Mouse (Mus musculus): ENCODE measurements around the gene Epn3. TPM values are rescaled to one million over a fixed set of nuclear protein-coding genes. Genes with fewer than 3 reads are reported as not detected.

The Epn3 gene
- not detected for polyA plus RNA-seq (2017; shearing (Covaris generic))

DNA sequence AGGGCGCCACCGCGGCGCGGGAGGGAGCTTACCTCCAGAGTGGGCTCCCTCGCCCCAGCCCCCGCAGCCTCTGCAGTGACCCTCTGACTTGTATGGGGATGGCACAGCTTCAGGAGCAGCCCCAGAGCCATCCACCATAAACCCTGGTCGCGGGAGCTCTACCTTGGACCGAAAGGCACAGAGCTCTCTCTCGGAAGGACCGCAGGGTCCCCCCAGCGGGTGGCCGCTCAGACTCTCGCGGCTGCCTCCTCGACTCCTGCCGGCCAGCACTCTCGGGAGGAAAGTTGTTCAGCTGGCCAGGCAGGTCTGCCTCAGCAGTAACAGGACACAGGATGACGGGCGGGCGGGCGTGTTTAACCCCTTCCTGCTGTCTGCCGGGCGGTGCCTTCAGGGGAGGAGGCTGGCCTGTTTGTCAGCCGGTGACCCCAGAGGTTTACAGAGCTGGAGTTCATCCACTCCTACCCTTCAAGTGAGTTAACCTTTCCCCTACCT lies at the start of gene Epn3:
Gene Epn3, minus strand, starts transcription at position 314 of the 492 bp plus-strand sequence.

DNA sequence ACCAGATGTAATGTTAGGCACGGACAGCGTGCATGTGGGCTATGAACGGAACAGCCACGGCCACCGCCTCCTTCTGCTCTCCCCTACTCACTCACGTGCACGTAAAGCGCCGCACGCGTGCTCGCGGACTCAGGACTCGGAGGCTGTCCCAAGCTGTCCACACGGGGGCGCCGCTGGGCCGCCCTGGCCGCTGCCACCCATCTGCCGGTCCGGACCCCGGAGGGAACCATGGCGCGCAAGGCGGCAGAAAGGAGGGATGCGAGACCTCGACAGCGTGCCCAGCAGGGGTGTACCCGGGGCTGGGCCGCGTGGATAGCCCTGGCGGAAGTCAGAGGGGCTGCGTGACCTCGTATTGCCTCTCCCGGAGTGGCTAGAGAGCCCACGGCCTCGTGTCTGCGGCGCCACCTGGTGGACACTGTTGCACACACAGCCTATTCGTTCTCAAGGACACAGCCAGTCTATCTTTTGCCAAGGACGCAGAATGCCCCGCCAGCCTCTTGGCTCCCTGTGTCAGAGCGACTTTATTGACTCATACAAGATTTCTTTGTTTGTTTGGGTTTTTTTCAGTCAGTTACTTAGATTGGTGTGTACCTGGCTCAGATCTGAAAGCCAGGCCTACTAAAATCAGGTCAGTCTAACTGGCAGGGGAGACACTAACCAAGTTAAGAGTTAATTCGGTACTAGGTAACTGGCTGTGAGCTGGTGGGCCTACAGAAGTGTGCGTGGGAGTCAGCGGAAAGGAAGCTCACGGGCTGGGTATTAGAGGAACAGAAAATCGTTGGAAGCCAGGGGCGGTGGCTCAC lies 49.3 kb upstream of the Epn3 start, which contains the start of gene Rsad1:
Gene Rsad1, minus strand, starts transcription at position 368 of the 803 bp plus-strand sequence.

GRCm38 (mm10) chr11:94521219-94521843 lies 21.6 kb upstream of the Epn3 start, which contains the start of gene Mycbpap:
Gene Mycbpap, minus strand, starts transcription at chr11:94521742.

DNA sequence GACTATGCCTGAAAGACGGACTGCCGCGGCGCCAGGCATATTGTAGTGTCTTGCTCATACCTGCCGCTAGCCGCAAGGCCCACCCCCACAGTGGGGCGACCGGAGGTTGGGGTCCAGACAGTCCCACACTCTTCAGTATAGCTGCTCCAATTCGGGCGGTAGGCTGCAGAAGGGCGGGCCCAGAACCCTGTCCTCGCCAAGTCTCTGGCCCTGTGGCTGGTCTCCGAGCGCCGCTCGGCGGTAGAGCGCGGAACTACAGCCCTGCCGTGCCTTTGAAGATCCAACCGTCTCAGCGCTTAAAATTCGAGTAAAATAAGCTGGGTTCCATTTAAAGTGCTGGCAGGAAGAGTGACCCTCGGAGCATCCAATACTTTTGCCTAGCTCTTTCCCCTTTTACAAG lies 13.8 kb downstream of the Epn3 start, which contains the start of gene Spata20:
Gene Spata20, minus strand, starts transcription at position 179 of the 400 bp plus-strand sequence.

GRCm38 (mm10) chr11:94473707-94474543 lies 25.8 kb downstream of the Epn3 start, which contains the start of gene Cacna1g:
Gene Cacna1g, minus strand, starts transcription at chr11:94474198.

Other genes with a start within 250 kb of the Epn3 start
- under 1 TPM in 1 of 2 experiments, not detected in 1; 0.65 TPM for gene Gm21885, start 218.1 kb downstream of the Epn3 start, polyA plus RNA-seq (2017; shearing (Covaris generic))
- gene Luc7l3, start 178.0 kb downstream of the Epn3 start, polyA plus RNA-seq (2017; shearing (Covaris generic)) = 100 to 1,000 TPM in 1 of 2 experiments, 10 to 100 TPM in 1; 87.4 to 111 TPM
- 10 to 100 TPM; 40.4 to 51.2 TPM for gene Ankrd40, start 172.0 kb downstream of the Epn3 start, polyA plus RNA-seq (2017; shearing (Covaris generic))
- gene Abcc3, start 107.0 kb downstream of the Epn3 start, polyA plus RNA-seq (2017; shearing (Covaris generic)) = 1 to 10 TPM; 1.2 to 4.6 TPM
- under 1 TPM; 0.15 to 0.72 TPM for gene Cacna1g, start 25.8 kb downstream of the Epn3 start, polyA plus RNA-seq (2017; shearing (Covaris generic))
- not detected for gene Spata20, start 13.8 kb downstream of the Epn3 start, polyA plus RNA-seq (2017; shearing (Covaris generic))
- gene Mycbpap, start 21.8 kb upstream of the Epn3 start, polyA plus RNA-seq (2017; shearing (Covaris generic)) = not detected
- 1 to 10 TPM; 1.7 TPM for gene Rsad1, start 49.3 kb upstream of the Epn3 start, polyA plus RNA-seq (2017; shearing (Covaris generic))
- gene Chad, start 65.1 kb upstream of the Epn3 start, polyA plus RNA-seq (2017; shearing (Covaris generic)) = under 1 TPM; 0.13 to 0.50 TPM
- gene Acsf2, start 101.9 kb upstream of the Epn3 start, polyA plus RNA-seq (2017; shearing (Covaris generic)) = 1 to 10 TPM; 4.9 to 8.5 TPM
- gene Lrrc59, start 129.8 kb upstream of the Epn3 start, polyA plus RNA-seq (2017; shearing (Covaris generic)) = 10 to 100 TPM; 65.7 to 80.1 TPM
- gene Mrpl27, start 153.8 kb upstream of the Epn3 start, polyA plus RNA-seq (2017; shearing (Covaris generic)) = 100 to 1,000 TPM in 1 of 2 experiments, 10 to 100 TPM in 1; 74.4 to 106 TPM
- 1 to 10 TPM; 2.1 to 3.9 TPM for gene Eme1, start 154.0 kb upstream of the Epn3 start, polyA plus RNA-seq (2017; shearing (Covaris generic))
- 10 to 100 TPM; 31.9 to 37.5 TPM for gene Xylt2, start 177.5 kb upstream of the Epn3 start, polyA plus RNA-seq (2017; shearing (Covaris generic))
- gene Gm11541, start 204.5 kb upstream of the Epn3 start, polyA plus RNA-seq (2017; shearing (Covaris generic)) = under 1 TPM in 1 of 2 experiments, not detected in 1; 0.17 TPM
- under 1 TPM in 1 of 2 experiments, not detected in 1; 0.23 TPM for gene Cdc34b, start 241.8 kb upstream of the Epn3 start, polyA plus RNA-seq (2017; shearing (Covaris generic))

All from activated CD4-positive, CD25-positive, alpha-beta regulatory T cell (primary cell).